ENCODE assay signal across 15 mouse cellular contexts in the genomic region with DNA sequence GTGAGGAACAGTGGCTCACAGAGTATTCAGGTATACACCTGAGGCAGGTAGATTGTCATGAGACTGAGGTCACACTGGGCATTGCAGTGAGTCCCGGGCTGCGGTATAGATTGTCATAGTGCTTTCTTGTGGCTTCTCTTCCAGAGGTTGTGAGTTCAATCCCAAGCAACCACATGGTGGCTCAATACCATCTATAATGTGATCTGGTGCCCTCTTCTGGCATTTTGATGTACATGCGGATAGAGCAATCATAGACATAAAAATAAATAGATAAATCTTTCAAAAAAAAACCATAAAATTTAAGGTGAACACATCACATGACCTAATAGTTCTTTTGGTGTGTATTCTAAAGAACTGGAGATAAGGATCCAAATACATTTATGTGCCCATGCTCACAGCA.
DNase-seq lines count a peak whose midpoint lies in the region; ATAC-seq and TF ChIP-seq lines count a peak whose summit lies in the region.
"Had no signal": no experiment of that assay in that cellular context is flagged by ENCODE, and none has a peak within 500 bp of the region (broad histone marks: within the 10 kb centered on the region; RNA-seq: fewer than 3 reads in every experiment).

No protein-coding gene starts in this region.

- peak; percentile 77 for TF ChIP-seq CTCF in Patski (IDR thresholded peaks at IDR 0.05)

- no peaks in the 10 kb centered on the region for H3K4me1 ChIP-seq in intestine, embryonic 14.5 days (replicated peaks; ENCODE audit: control insufficient read depth, insufficient read depth, low read length)
- no peaks in the 10 kb centered on the region for H3K4me1 ChIP-seq in intestine, embryonic 15.5 days (replicated peaks)
- H3K4me1 ChIP-seq: embryonic facial prominence, embryonic 12.5 days; hindbrain, embryonic 15.5 days had no signal

- peak; percentile 41 for DNase-seq in embryo, embryonic 10.5 days (ENCODE audit: low spot score)
- DNase-seq in embryo, embryonic 9.5 days (ENCODE audit: extremely low spot score) = no peak
- DNase-seq in intestine, embryonic 14.5 days (ENCODE audit: low spot score) = peak; percentile 28
- DNase-seq in 3T3-L1 (ENCODE audit: low read depth, low spot score) (peak; percentile 46), Patski (ENCODE audit: low read depth, low spot score) (no peak)
- no peak for DNase-seq in adrenal gland, postnatal 25 days
- no peak for DNase-seq in urinary bladder, postnatal 10 days (ENCODE audit: low spot score)
- DNase-seq: adrenal gland, postnatal 14 days; kidney, postnatal 10 days; lung, postnatal 10 days; right cerebral cortex, postnatal 14 days had no signal

- in situ Hi-C loops in Patski (cut with MboI; ENCODE audit: low pct_unique_long_range_greater_than_20kb) = loop anchor here (5.0 kb wide), 1 partner anchor 101 kb away; no protein-coding TSS in a partner anchor

- H3K9ac ChIP-seq in intestine, embryonic 14.5 days (ENCODE audit: low read length) = no peak overlapping the region
- H3K9ac ChIP-seq in intestine, embryonic 15.5 days = no peak overlapping the region
- H3K9ac ChIP-seq: embryonic facial prominence, embryonic 12.5 days; hindbrain, embryonic 15.5 days had no signal

- no peaks in the 10 kb centered on the region for H3K9me3 ChIP-seq in intestine, embryonic 14.5 days (ENCODE audit: control insufficient read depth, low read length)
- H3K9me3 ChIP-seq in intestine, embryonic 15.5 days = no peaks in the 10 kb centered on the region
- H3K9me3 ChIP-seq: embryonic facial prominence, embryonic 12.5 days; forebrain, embryonic 10.5 days; hindbrain, embryonic 15.5 days had no signal

- WGBS in intestine, embryonic 14.5 days = 92% methylated on average over 3 of the region's 3 CpGs
- WGBS in intestine, embryonic 15.5 days = 94% methylated on average over 3 of the region's 3 CpGs

- CTCF ChIA-PET in Patski (lab: Charles Lee) = interaction anchor here (0.7 to 3.4 kb wide), 16 partner anchors 11 to 245 kb away, joined by 3 to 33 read pairs (median 4); no protein-coding TSS in a partner anchor

- POLR2A ChIA-PET in Patski (lab: Charles Lee) = interaction anchor here (1.3 kb wide), 1 partner anchor 110 kb away, joined by 5 read pairs; no protein-coding TSS in a partner anchor

- H3K36me3 ChIP-seq in intestine, embryonic 14.5 days (ENCODE audit: control insufficient read depth, insufficient read depth, low read length) = no peaks in the 10 kb centered on the region
- no peaks in the 10 kb centered on the region for H3K36me3 ChIP-seq in intestine, embryonic 15.5 days
- H3K36me3 ChIP-seq: embryonic facial prominence, embryonic 12.5 days; forebrain, embryonic 10.5 days; hindbrain, embryonic 15.5 days had no signal

- no peak for ATAC-seq in intestine, embryonic 14.5 days (replicated peaks; ENCODE audit: low FRiP score, low TSS enrichment, low read depth)
- ATAC-seq in intestine, embryonic 15.5 days = no peak
- no peak for ATAC-seq in Patski

- H3K4me3 ChIP-seq in intestine, embryonic 14.5 days (ENCODE audit: low read depth, low read length) = no peak overlapping the region
- H3K4me3 ChIP-seq in intestine, embryonic 15.5 days (replicated peaks) = no peak overlapping the region
- H3K4me3 ChIP-seq: embryonic facial prominence, embryonic 12.5 days; forebrain, embryonic 10.5 days; hindbrain, embryonic 15.5 days had no signal

- H3K4me2 ChIP-seq in intestine, embryonic 14.5 days (ENCODE audit: low read length) = no peak overlapping the region
- H3K4me2 ChIP-seq in intestine, embryonic 15.5 days (replicated peaks) = no peak overlapping the region
- H3K4me2 ChIP-seq: embryonic facial prominence, embryonic 12.5 days; hindbrain, embryonic 15.5 days had no signal

- H3K27me3 ChIP-seq in intestine, embryonic 14.5 days (replicated peaks; ENCODE audit: control insufficient read depth, insufficient read depth, low read length) = no peaks in the 10 kb centered on the region
- no peaks in the 10 kb centered on the region for H3K27me3 ChIP-seq in intestine, embryonic 15.5 days (replicated peaks)
- H3K27me3 ChIP-seq in Patski = no peaks in the 10 kb centered on the region
- H3K27me3 ChIP-seq: embryonic facial prominence, embryonic 12.5 days; hindbrain, embryonic 15.5 days had no signal

- no peak overlapping the region for H3K27ac ChIP-seq in intestine, embryonic 14.5 days (ENCODE audit: low read depth)
- H3K27ac ChIP-seq in intestine, embryonic 15.5 days = no peak overlapping the region
- H3K27ac ChIP-seq: embryonic facial prominence, embryonic 12.5 days; forebrain, embryonic 10.5 days; hindbrain, embryonic 15.5 days had no signal

Comparison
In these comparisons a context has a peak if more than half of its experiments do, and no peak if none do; other contexts are left out.
1. DNase-seq: peak in embryo, embryonic 10.5 days (single experiment), intestine, embryonic 14.5 days (single experiment) and 3T3-L1 (single experiment); none in embryo, embryonic 9.5 days (single experiment), Patski (single experiment), adrenal gland, postnatal 25 days (single experiment) and urinary bladder, postnatal 10 days (single experiment).